Comparison of ENCODE assay signal across 15 mouse cellular contexts in the genomic region with DNA sequence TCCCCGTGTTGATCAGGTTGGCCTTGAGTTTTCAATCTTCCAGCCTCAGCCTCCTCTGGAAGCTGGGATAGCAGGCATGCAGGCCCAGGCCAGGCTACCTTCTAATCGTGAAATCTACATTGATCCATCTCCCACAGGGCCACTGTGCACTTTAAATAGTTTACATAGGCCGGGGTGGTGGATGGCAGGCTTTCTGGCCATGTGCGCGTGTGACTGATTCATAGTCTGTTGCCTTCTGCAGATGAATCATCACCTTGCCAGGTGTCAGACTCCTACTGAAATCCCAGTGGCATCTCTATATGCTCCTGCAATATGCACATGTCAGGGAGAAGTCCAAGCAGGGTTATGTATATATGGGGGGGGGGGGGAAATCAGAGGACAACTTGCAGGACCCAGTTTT.
DNase-seq lines count a peak whose midpoint lies in the region.
"Had no signal": no experiment of that assay in that cellular context is flagged by ENCODE, and none has a peak within 500 bp of the region (broad histone marks: within the 10 kb centered on the region; RNA-seq: fewer than 3 reads in every experiment).

No protein-coding gene starts in this region.

- peak; percentile 51 for DNase-seq in cerebellum, adult 8-10 months
- DNase-seq in cerebellum, postnatal 4 days (ENCODE audit: low spot score in 2 of 2): no peak
- peak; percentile 37 to 46 for DNase-seq in layer of hippocampus, adult 8-10 months (ENCODE audit: low spot score in 2 of 2)
- no peak for DNase-seq in layer of hippocampus, adult 9-10 months (ENCODE audit: low spot score)
- DNase-seq in right cerebral cortex, postnatal 25 days: peak; percentile 57
- DNase-seq in right cerebral cortex, postnatal 10 days (ENCODE audit: low spot score in 2 of 2): no peak
- DNase-seq in adrenal gland, postnatal 25 days: no peak
- DNase-seq: adrenal gland, postnatal 36 days; embryo, embryonic 11 days; heart, postnatal 10 days; kidney, adult 18-20 months; kidney, postnatal 10 days; lung, postnatal 4 days; spleen, adult 18-20 months; thymus, adult 2 months had no signal

Comparison
In these comparisons a context has a peak if more than half of its experiments do, and no peak if none do; other contexts are left out.
1. DNase-seq: peak in cerebellum, adult 8-10 months (single experiment), layer of hippocampus, adult 8-10 months (2 of 2) and right cerebral cortex, postnatal 25 days (single experiment); none in cerebellum, postnatal 4 days (0 of 2), layer of hippocampus, adult 9-10 months (single experiment), right cerebral cortex, postnatal 10 days (0 of 2) and adrenal gland, postnatal 25 days (single experiment).